Mouse (Mus musculus) adrenal gland, postnatal 4 days (tissue): ENCODE results near the gene Tk1. TPM values are rescaled to one million over a fixed set of nuclear protein-coding genes. Genes with fewer than 3 reads are reported as not detected.
"Not testable (repeated sequence)": the region's sequence is repeated elsewhere in the genome, so short reads cannot be mapped to it uniquely, and the experiment has no call there.

Experiments used
- DNase-seq, 2 experiments: peaks; one replicate each; pipeline ENCODE4 v3.0.0; 2021 to 2022; ENCODE audit warnings: low spot score in 2 of 2, mixed read lengths in 2 of 2
- total RNA-seq, 2 experiments: library from RNA; stranded (reverse); gene quantifications; 2 replicates each; pipeline ENCODE4 v1.2.3; 2021

Gene Tk1
- total RNA-seq, 2 experiments from 2014 or later = 78.3 to 82.1 TPM

GRCm38 (mm10) chr11:117848271-117848984 lies 22.5 kb upstream of the Tk1 start:
- DNase-seq = peak in 1 of 2 experiments; percentile 24

GRCm38 (mm10) chr11:117847593-117848215 lies 21.8 kb upstream of the Tk1 start:
- no peak for DNase-seq

GRCm38 (mm10) chr11:117846640-117847039 lies 20.7 kb upstream of the Tk1 start:
- no peak for DNase-seq

GRCm38 (mm10) chr11:117845651-117846050 lies 19.8 kb upstream of the Tk1 start:
- DNase-seq = no peak

- DNase-seq = no peak
These were observed 19.1 kb upstream of the Tk1 start for GRCm38 (mm10) chr11:117844997-117845396.

- DNase-seq = no peak
These were observed 17.5 kb upstream of the Tk1 start for GRCm38 (mm10) chr11:117843434-117843833.

- no peak for DNase-seq
These were observed 15.0 kb upstream of the Tk1 start for GRCm38 (mm10) chr11:117840910-117841309.

- DNase-seq = no peak
These were observed 13.1 kb upstream of the Tk1 start for GRCm38 (mm10) chr11:117839021-117839420.

- DNase-seq = no peak
These were observed 12.7 kb upstream of the Tk1 start for GRCm38 (mm10) chr11:117838572-117838971.

GRCm38 (mm10) chr11:117836306-117836705 lies 10.4 kb upstream of the Tk1 start:
- DNase-seq = no peak

GRCm38 (mm10) chr11:117834086-117834485 lies 8.2 kb upstream of the Tk1 start:
- no peak for DNase-seq

GRCm38 (mm10) chr11:117833509-117833908 lies 7.6 kb upstream of the Tk1 start:
- not testable (repeated sequence) for DNase-seq

- peak in 1 of 2 experiments; percentile 51 for DNase-seq
These were observed 6.4 kb upstream of the Tk1 start for GRCm38 (mm10) chr11:117832086-117832969.

GRCm38 (mm10) chr11:117830401-117830800 lies 4.5 kb upstream of the Tk1 start:
- DNase-seq = no peak

- DNase-seq = no peak
These were observed 3.9 kb upstream of the Tk1 start for GRCm38 (mm10) chr11:117829671-117830215.

GRCm38 (mm10) chr11:117828888-117829604 lies 3.2 kb upstream of the Tk1 start:
- DNase-seq = no peak

GRCm38 (mm10) chr11:117828149-117828887 lies 2.4 kb upstream of the Tk1 start:
- DNase-seq = no peak

GRCm38 (mm10) chr11:117827386-117827785 lies 1.5 kb upstream of the Tk1 start:
- no peak for DNase-seq

GRCm38 (mm10) chr11:117826916-117827315 lies 1.0 kb upstream of the Tk1 start:
- no peak for DNase-seq

- DNase-seq = no peak
These were observed 272 bp upstream of the Tk1 start for GRCm38 (mm10) chr11:117826164-117826563.
